Mouse (Mus musculus) testis, postnatal 10 days (tissue): ENCODE measurements around the gene Cmtm6.

Experiments used
- DNase-seq: peaks from one replicate; pipeline ENCODE4 v3.0.0; 2021; ENCODE audit warnings: low spot score

Gene Cmtm6

GRCm38 (mm10) chr9:114729911-114730805, 758 bp upstream of the Cmtm6 start:
- DNase-seq: no peak

- DNase-seq: no peak
These were observed 1.2 kb downstream of the Cmtm6 start for GRCm38 (mm10) chr9:114731871-114732682.

GRCm38 (mm10) chr9:114733238-114733637, 2.3 kb downstream of the Cmtm6 start:
- no peak for DNase-seq

GRCm38 (mm10) chr9:114736442-114736841, 5.5 kb downstream of the Cmtm6 start:
- DNase-seq: no peak

GRCm38 (mm10) chr9:114740336-114740735, 9.4 kb downstream of the Cmtm6 start:
- no peak for DNase-seq

GRCm38 (mm10) chr9:114742731-114743130, 11.8 kb downstream of the Cmtm6 start:
- DNase-seq: no peak

GRCm38 (mm10) chr9:114745163-114745562, 14.2 kb downstream of the Cmtm6 start:
- DNase-seq: no peak

- no peak for DNase-seq
These were observed 14.7 kb downstream of the Cmtm6 start for GRCm38 (mm10) chr9:114745654-114746053.

GRCm38 (mm10) chr9:114747012-114747411, 16.1 kb downstream of the Cmtm6 start:
- no peak for DNase-seq

- no peak for DNase-seq
These were observed 16.6 kb downstream of the Cmtm6 start for GRCm38 (mm10) chr9:114747466-114747865.

- no peak for DNase-seq
These were observed 20.7 kb downstream of the Cmtm6 start for GRCm38 (mm10) chr9:114751582-114751981.

- DNase-seq: no peak
These were observed 21.4 kb downstream of the Cmtm6 start for GRCm38 (mm10) chr9:114752311-114752710.

- peak; percentile 94 for DNase-seq
These were observed 22.1 kb downstream of the Cmtm6 start for GRCm38 (mm10) chr9:114752863-114753484.

- DNase-seq: no peak
These were observed 27.4 kb downstream of the Cmtm6 start for GRCm38 (mm10) chr9:114758272-114758671.

- no peak for DNase-seq
These were observed 27.9 kb downstream of the Cmtm6 start for GRCm38 (mm10) chr9:114758801-114759200.

- no peak for DNase-seq
These were observed 29.0 kb downstream of the Cmtm6 start for GRCm38 (mm10) chr9:114759886-114760285.

- no peak for DNase-seq
These were observed 29.4 kb downstream of the Cmtm6 start for GRCm38 (mm10) chr9:114760353-114760752.

- DNase-seq: no peak
These were observed 30.9 kb downstream of the Cmtm6 start for GRCm38 (mm10) chr9:114761848-114762247.

- peak; percentile 74 for DNase-seq
These were observed 32.4 kb downstream of the Cmtm6 start for GRCm38 (mm10) chr9:114763341-114763740.

- peak; percentile 62 for DNase-seq
These were observed 36.1 kb downstream of the Cmtm6 start for GRCm38 (mm10) chr9:114767030-114767429.

- DNase-seq: no peak
These were observed 36.6 kb downstream of the Cmtm6 start for GRCm38 (mm10) chr9:114767507-114767906.

GRCm38 (mm10) chr9:114768066-114768465, 37.1 kb downstream of the Cmtm6 start:
- DNase-seq: peak; percentile 55
